Mouse (Mus musculus) ES-E14 (cell line): ENCODE results near the gene Ift46. TPM values are rescaled to one million over a fixed set of nuclear protein-coding genes. Genes with fewer than 3 reads are reported as not detected.

ENCODE experiments used
- DNase-seq: peaks from one replicate; pipeline ENCODE4 v3.0.0-alpha.2; 2013; ENCODE audit warnings: low read depth, low spot score
- H3K27ac ChIP-seq: 2 replicates; pipeline ENCODE4 v1.5.1; 2012; ENCODE audit warnings: low read depth, mild to moderate bottlenecking, low read length, moderate library complexity, mixed read lengths; ENCODE audit not compliant: poor library complexity, insufficient read depth, severe bottlenecking
- H3K36me3 ChIP-seq: 2 replicates; pipeline ENCODE4 v1.6.1; 2012; ENCODE audit warnings: mild to moderate bottlenecking, low read length, moderate library complexity, mixed read lengths; ENCODE audit not compliant: control insufficient read depth, poor library complexity, insufficient read depth, severe bottlenecking
- H3K4me1 ChIP-seq, 2 experiments: fragments of 150-350 bp in 1 of 2; sonication (generic) in 1 of 2; 2 replicates each; pipeline ENCODE4 v1.6.1; 2012; ENCODE audit warnings: low read length in 2 of 2, mild to moderate bottlenecking in 1 of 2, mixed read lengths in 1 of 2; ENCODE audit not compliant: control insufficient read depth in 2 of 2, insufficient read depth in 2 of 2, poor library complexity in 1 of 2
- H3K4me3 ChIP-seq, 2 experiments: fragments of 150-350 bp in 1 of 2; sonication (generic) in 1 of 2; 2 replicates each; pipeline ENCODE4 v1.5.1; 2012; ENCODE audit warnings: low read length in 2 of 2, low read depth in 1 of 2, mild to moderate bottlenecking in 1 of 2, mixed read lengths in 1 of 2; ENCODE audit not compliant: insufficient read depth in 1 of 2, poor library complexity in 1 of 2, severe bottlenecking in 1 of 2
- H3K9ac ChIP-seq: 2 replicates; pipeline ENCODE4 v1.6.1; 2012; ENCODE audit warnings: low read depth, mild to moderate bottlenecking, low read length, mixed read lengths; ENCODE audit not compliant: poor library complexity, insufficient read depth, severe bottlenecking
- H3K9me3 ChIP-seq: fragments of 150-350 bp; sonication (generic); 2 replicates; pipeline ENCODE4 v1.6.1; 2012; ENCODE audit warnings: low read depth, mild to moderate bottlenecking, low read length; ENCODE audit not compliant: control insufficient read depth, insufficient read depth
- CHD2 ChIP-seq: IDR thresholded peaks from 2 replicates; pipeline ENCODE4 v1.6.1; 2014; ENCODE audit warnings: mild to moderate bottlenecking, low read depth, low read length, inconsistent platforms
- HCFC1 ChIP-seq: IDR thresholded peaks from 2 replicates; pipeline ENCODE4 v1.6.1; 2012; ENCODE audit warnings: low read length, inconsistent platforms, borderline replicate concordance; ENCODE audit not compliant: insufficient read depth
- MAFK ChIP-seq: IDR thresholded peaks from 2 replicates; pipeline ENCODE4 v1.6.1; 2014; ENCODE audit warnings: mild to moderate bottlenecking, low read depth, low read length, inconsistent platforms; ENCODE audit not compliant: insufficient read depth
- ZC3H11A ChIP-seq: IDR thresholded peaks from 2 replicates; pipeline ENCODE4 v1.6.1; 2012; ENCODE audit warnings: low read depth, mild to moderate bottlenecking, inconsistent platforms, low read length, borderline replicate concordance
- ZNF384 ChIP-seq: IDR thresholded peaks from 2 replicates; pipeline ENCODE4 v1.6.1; 2012; ENCODE audit warnings: low read depth, low read length, inconsistent platforms
- in situ Hi-C, 2 experiments: fragments of 600-800 bp; cut with MboI; formaldehyde crosslinking; loops; one replicate each; pipeline ENCODE4 v1.15.1; 2025; ENCODE audit warnings: low sequenced_read_pairs in 2 of 2, inconsistent platforms in 1 of 2; ENCODE audit not compliant: unreplicated experiment in 2 of 2
- total RNA-seq: library from RNA; depleted of rRNA; stranded (reverse); fragments of 300-350 nt; gene quantifications from 2 replicates; pipeline ENCODE4 v1.2.3, GENCODE M21; 2012

The Ift46 gene
- total RNA-seq, 1 experiment: 64.4 TPM

DNA sequence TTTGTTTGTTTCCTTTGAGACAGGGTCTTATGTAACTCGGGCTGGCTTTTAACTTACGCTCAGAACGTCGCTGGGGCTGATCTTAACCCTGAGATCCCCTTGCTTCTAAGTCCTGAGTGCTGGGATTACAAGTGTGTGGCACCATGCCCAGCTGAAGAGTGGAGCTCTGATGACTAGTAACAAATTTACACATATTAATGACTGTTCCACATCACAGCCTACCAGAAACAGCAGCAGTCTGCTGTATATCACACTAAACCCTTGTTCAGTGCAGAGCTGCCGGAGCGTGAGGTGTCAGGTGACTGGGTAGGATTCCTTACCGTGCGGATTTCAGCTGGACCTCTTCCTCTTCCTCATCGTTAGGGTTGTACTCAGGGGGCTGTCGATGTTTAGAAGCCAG lies 42.6 kb downstream of the Ift46 start:
- DNase-seq: no peak
- Histone ChIP-seq H3K9ac (no peak overlapping the region), H3K9me3 (no peaks in the 10 kb centered on the region), H3K4me1 (no peaks in the 10 kb centered on the region), H3K4me3 (no peak overlapping the region), H3K27ac (no peak overlapping the region), H3K36me3 (peaks cover 64% of the 10 kb centered on the region)
- TF ChIP-seq ZNF384: no peak
- TF ChIP-seq MAFK: no peak
- TF ChIP-seq ZC3H11A: no peak
- TF ChIP-seq CHD2: no peak
- no peak for TF ChIP-seq HCFC1
- in situ Hi-C loops: no loop called here

DNA sequence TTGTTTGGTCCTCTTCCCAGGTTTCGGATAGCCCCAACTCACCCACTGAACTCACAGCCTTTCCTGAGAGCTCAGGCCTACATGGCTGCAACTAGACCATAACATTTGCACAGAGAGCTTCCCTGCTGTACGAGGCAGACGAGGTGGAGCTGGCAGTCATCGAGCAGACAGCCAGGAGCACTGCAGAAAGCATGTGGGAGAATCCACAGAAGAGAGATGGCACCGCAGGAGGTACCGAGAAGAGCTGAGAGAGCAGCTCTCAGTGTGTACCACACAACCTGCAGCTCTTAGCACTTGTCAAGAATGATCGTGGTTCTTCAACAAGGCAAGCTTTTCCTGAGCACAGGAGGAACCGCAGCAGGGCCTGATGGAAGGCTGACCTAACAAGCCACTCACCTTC lies 46.5 kb downstream of the Ift46 start:
- in situ Hi-C loops: no loop called here
- no peak for TF ChIP-seq ZC3H11A
- no peak for TF ChIP-seq ZNF384
- no peak for TF ChIP-seq CHD2
- TF ChIP-seq HCFC1: no peak
- TF ChIP-seq MAFK: no peak
- no peaks in the 10 kb centered on the region for H3K9me3 ChIP-seq
- no peak overlapping the region for H3K9ac ChIP-seq
- H3K4me3 ChIP-seq: no peak overlapping the region
- peaks cover 67% of the 10 kb centered on the region for H3K36me3 ChIP-seq
- H3K27ac ChIP-seq: no peak overlapping the region
- H3K4me1 ChIP-seq: no peaks in the 10 kb centered on the region
- no peak for DNase-seq

GRCm38 (mm10) chr9:44817522-44817921 lies 49.8 kb downstream of the Ift46 start:
- DNase-seq: no peak
- in situ Hi-C loops: no loop called here
- Histone ChIP-seq H3K4me1 (no peaks in the 10 kb centered on the region), H3K9me3 (no peaks in the 10 kb centered on the region), H3K27ac (no peak overlapping the region), H3K9ac (no peak overlapping the region), H3K36me3 (peaks cover 81% of the 10 kb centered on the region), H3K4me3 (no peak overlapping the region)
- TF ChIP-seq CHD2 (no peak), HCFC1 (no peak), MAFK (no peak), ZNF384 (no peak), ZC3H11A (no peak)

DNA sequence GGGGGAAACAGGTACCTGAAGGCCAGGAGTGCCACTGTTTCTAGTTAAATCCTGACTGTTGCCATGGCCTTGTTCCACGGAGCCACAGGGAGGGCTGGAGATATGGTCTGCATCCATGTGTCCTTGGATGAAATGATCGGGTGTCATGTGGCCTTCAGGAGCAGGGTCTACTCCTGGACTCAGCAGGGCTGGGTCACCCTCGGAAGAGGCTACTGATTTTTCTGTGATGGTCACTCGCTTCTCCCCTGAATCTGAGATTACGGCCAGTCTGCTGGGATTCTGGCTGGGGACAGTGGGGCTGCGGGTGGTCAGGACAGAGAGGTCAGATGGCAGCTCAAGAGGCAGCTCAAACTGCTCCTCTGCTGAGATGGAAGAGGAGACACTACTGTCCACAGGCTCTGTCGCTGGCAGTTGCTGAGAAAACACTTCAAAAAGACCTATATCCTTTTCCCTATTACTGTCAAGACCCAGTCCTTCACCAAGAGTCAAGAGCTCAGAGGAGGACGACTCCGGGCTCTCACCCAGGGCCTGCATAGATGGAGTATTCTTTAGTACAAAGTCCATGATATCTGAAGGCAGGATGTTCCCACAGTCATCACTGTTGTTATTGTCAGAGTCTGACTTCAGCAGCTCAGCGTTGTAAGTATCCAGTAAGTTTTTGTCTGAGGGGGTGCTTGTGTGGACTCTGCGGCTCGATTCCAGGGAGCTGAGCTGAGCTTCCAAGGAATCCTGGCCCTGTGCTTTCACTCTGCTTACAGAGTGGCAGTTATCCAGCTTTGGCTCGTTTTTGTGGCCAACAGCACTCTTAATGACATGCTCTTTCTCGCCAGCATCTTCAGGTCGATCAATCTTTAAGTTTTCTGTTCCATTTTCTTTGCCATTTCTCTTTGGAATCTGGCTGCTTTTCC lies 52.5 kb downstream of the Ift46 start:
- H3K9ac ChIP-seq: no peak overlapping the region
- peaks cover 76% of the 10 kb centered on the region for H3K36me3 ChIP-seq
- no peak overlapping the region for H3K27ac ChIP-seq
- H3K4me1 ChIP-seq: no peaks in the 10 kb centered on the region
- TF ChIP-seq HCFC1 (no peak), CHD2 (no peak), ZNF384 (no peak), ZC3H11A (no peak), MAFK (no peak)
- in situ Hi-C loops: no loop called here
- no peak overlapping the region for H3K4me3 ChIP-seq
- no peak for DNase-seq
- H3K9me3 ChIP-seq: no peaks in the 10 kb centered on the region

DNA sequence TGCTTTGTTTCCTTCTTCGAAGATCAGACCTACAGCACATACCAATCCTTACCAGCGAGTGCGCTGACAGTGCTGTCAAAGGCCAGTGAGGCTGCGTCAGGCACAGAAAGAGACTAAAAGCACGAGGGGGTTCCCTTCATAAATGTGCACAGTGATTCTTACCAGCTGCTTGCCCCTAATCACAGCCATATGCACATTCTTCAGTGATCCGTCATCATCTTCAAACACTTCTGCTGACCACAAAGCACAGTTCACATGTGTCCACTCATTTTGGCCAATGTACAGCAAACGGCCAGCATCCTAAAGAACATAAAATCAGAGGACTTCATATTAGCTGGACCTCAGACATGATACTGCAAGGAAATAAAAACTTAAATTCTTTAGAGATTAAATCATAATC lies 59.0 kb downstream of the Ift46 start:
- no peak overlapping the region for H3K9ac ChIP-seq
- no peak overlapping the region for H3K27ac ChIP-seq
- H3K9me3 ChIP-seq: no peaks in the 10 kb centered on the region
- no peak for DNase-seq
- TF ChIP-seq CHD2 (no peak), MAFK (no peak), ZNF384 (no peak), HCFC1 (no peak), ZC3H11A (no peak)
- H3K36me3 ChIP-seq: peaks cover 49% of the 10 kb centered on the region
- in situ Hi-C loops: no loop called here
- H3K4me3 ChIP-seq: no peak overlapping the region
- no peaks in the 10 kb centered on the region for H3K4me1 ChIP-seq
